Mouse (Mus musculus): ENCODE measurements around the gene Rubcnl. TPM values are rescaled to one million over a fixed set of nuclear protein-coding genes. Genes with fewer than 3 reads are reported as not detected.

Gene Rubcnl
- polyA plus RNA-seq, 1 experiment from 2014 or later: 0.13 TPM

- Histone ChIP-seq H3K27ac (replicated peaks; ENCODE audit: low read depth, low read length) (no peak overlapping the region), H3K36me3 (ENCODE audit: control insufficient read depth, insufficient read depth, low read length) (no peaks in the 10 kb centered on the region), H3K4me2 (ENCODE audit: low read length) (no peak overlapping the region), H3K9ac (replicated peaks; ENCODE audit: low read length) (no peak overlapping the region), H3K4me3 (replicated peaks; ENCODE audit: low read depth, low read length) (no peak overlapping the region), H3K9me3 (ENCODE audit: control insufficient read depth, low read length) (no peaks in the 10 kb centered on the region), H3K27me3 (ENCODE audit: control insufficient read depth, insufficient read depth, low read length) (no peaks in the 10 kb centered on the region), H3K4me1 (ENCODE audit: control insufficient read depth, insufficient read depth, low read length) (no peaks in the 10 kb centered on the region)
- DNase-seq (no peak), ATAC-seq (ENCODE audit: low FRiP score, low TSS enrichment) (no peak)
- WGBS: 93% methylated on average over 15 of the region's 15 CpGs
Observed at GRCm38 (mm10) chr14:75071091-75071490, 55.3 kb downstream of the Rubcnl start.

DNA sequence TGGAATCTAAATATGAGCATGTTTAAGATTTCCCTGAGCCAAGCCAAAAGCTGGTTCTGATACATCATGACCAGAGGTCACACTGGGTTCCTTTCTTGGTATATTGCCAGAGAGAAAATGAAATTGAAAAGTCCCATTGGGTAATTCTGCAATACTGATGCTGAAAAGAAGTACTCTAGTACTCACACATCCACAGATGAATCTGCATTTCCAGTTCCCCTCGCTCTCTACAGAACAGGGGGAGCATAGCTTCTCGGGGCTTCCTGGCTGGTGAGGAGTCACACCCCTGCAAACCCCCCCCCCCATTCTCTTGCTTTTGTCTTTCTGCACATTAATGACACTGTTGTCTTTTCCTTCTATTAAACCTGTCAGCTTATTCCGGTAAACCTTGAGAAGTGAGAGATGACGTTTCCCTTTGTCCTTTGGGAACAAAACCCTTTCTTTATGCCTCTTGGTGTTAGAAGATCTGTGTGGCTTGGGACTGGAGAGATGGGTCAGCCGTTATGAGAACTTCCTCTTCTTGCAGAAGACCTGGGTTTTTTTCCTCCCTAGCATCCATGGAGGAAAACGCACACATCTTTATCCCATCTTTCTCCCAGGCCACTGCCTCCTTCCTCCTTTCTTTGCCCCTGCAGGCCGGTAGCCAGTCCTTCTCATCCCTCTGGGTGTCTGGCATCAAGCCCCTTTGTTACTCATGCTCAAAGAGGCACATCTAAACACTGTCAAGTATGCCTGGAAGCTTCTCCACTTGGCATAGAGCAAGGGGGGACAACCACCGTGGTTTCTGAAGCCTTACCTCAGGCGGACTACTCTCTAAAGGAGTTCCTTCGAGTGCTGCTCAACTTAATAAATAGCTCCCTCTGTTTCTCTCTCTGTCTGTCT, 59.7 kb downstream of the Rubcnl start:
- Histone ChIP-seq H3K4me2 (ENCODE audit: low read length) (no peak overlapping the region), H3K4me3 (replicated peaks; ENCODE audit: low read depth, low read length) (no peak overlapping the region), H3K27me3 (ENCODE audit: control insufficient read depth, insufficient read depth, low read length) (no peaks in the 10 kb centered on the region), H3K4me1 (ENCODE audit: control insufficient read depth, insufficient read depth, low read length) (no peaks in the 10 kb centered on the region), H3K9me3 (ENCODE audit: control insufficient read depth, low read length) (no peaks in the 10 kb centered on the region), H3K9ac (replicated peaks; ENCODE audit: low read length) (no peak overlapping the region), H3K27ac (replicated peaks; ENCODE audit: low read depth, low read length) (no peak overlapping the region), H3K36me3 (ENCODE audit: control insufficient read depth, insufficient read depth, low read length) (no peaks in the 10 kb centered on the region)
- no peak for ATAC-seq (ENCODE audit: low FRiP score, low TSS enrichment)
- no peak for DNase-seq
- WGBS: 65% methylated on average over 10 of the region's 10 CpGs

DNA sequence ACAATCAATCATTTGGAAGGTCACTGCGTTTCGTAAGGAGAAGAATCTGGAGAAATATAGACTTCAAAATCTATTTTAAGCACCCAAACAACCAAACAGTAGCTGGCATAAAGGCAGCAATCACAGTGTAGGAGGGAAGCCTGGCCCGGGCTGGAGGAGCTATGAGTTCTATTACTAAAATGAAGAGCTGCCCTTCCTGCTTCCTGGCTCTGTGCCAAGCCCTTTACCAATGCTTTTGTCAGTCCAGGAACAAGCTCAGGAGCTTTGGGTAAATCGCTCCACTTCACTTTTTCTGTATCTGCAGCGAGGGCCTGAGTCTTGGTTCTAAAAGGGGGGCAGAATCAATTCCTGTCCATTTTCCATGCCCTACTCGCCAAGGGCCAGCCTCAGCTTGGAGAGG, 62.1 kb downstream of the Rubcnl start:
- H3K4me3 ChIP-seq (replicated peaks; ENCODE audit: low read depth, low read length): no peak overlapping the region
- no peaks in the 10 kb centered on the region for H3K9me3 ChIP-seq (ENCODE audit: control insufficient read depth, low read length)
- H3K4me2 ChIP-seq (ENCODE audit: low read length): no peak overlapping the region
- H3K27me3 ChIP-seq (ENCODE audit: control insufficient read depth, insufficient read depth, low read length): no peaks in the 10 kb centered on the region
- H3K9ac ChIP-seq (replicated peaks; ENCODE audit: low read length): no peak overlapping the region
- ATAC-seq (ENCODE audit: low FRiP score, low TSS enrichment) (no peak), DNase-seq (peak; percentile 57)
- H3K36me3 ChIP-seq (ENCODE audit: control insufficient read depth, insufficient read depth, low read length): no peaks in the 10 kb centered on the region
- no peak overlapping the region for H3K27ac ChIP-seq (replicated peaks; ENCODE audit: low read depth, low read length)
- no peaks in the 10 kb centered on the region for H3K4me1 ChIP-seq (ENCODE audit: control insufficient read depth, insufficient read depth, low read length)
- 64% methylated on average over 6 of the region's 6 CpGs for WGBS

Other genes with a start within 250 kb of the Rubcnl start
- 14.3 and 19.4 TPM in 2 replicates for gene Lrch1, start 68.2 kb upstream of the Rubcnl start, polyA plus RNA-seq (2014; fragmentation: Nextera tagmentation; extraction: Ambion mirVana)
- gene Lrrc63, start 114.9 kb downstream of the Rubcnl start, polyA plus RNA-seq (2014; fragmentation: Nextera tagmentation; extraction: Ambion mirVana): 0.08 TPM in 1 of 2 replicates, not detected in the other
- 5.1 and 19.0 TPM in 2 replicates for gene Lcp1, start 115.1 kb downstream of the Rubcnl start, polyA plus RNA-seq (2014; fragmentation: Nextera tagmentation; extraction: Ambion mirVana)
- not detected in 2 replicates for gene Cpb2, start 226.3 kb downstream of the Rubcnl start, polyA plus RNA-seq (2014; fragmentation: Nextera tagmentation; extraction: Ambion mirVana)

Measured in midbrain, embryonic 14.5 days (tissue).